Mouse (Mus musculus): ENCODE results near the gene Grrp1.

GRCm38 (mm10) chr4:134271979-134272378, 18.1 kb upstream of the Grrp1 start:
- no peak for TF ChIP-seq POLR2A (IDR thresholded peaks at IDR 0.05; ENCODE audit: borderline replicate concordance, low read depth, low read length)
- TF ChIP-seq CTCF (IDR thresholded peaks at IDR 0.05; ENCODE audit: low read depth, low read length) = no peak

Data from bone marrow macrophage, adult 2 months (primary cell).